Mouse (Mus musculus): ENCODE measurements around the gene Pola2. TPM values are rescaled to one million over a fixed set of nuclear protein-coding genes. Genes with fewer than 3 reads are reported as not detected.

Gene Pola2
- total and polyA plus RNA-seq, 3 experiments: 77.3 to 126 (median 99.4) TPM

GRCm38 (mm10) chr19:5956685-5957084, 7.3 kb downstream of the Pola2 start:
- Histone ChIP-seq H3K79me2 (ENCODE audit: control insufficient read depth, insufficient read depth, low read length, poor library complexity) (peaks cover 8% of the 10 kb centered on the region), H3K27ac (ENCODE audit: control insufficient read depth, low read depth, low read length) (no peak overlapping the region), H3K27me3 (ENCODE audit: control insufficient read depth in 1 of 2, insufficient read depth in 2 of 2, low read length in 2 of 2) (no peaks in the 10 kb centered on the region), H3K4me1 (ENCODE audit: control insufficient read depth in 1 of 2, insufficient read depth in 2 of 2, low read length in 2 of 2) (no peaks in the 10 kb centered on the region), H3K9me3 (replicated peaks; ENCODE audit: insufficient read depth, low read length) (no peaks in the 10 kb centered on the region), H3K9ac (ENCODE audit: control insufficient read depth, low read depth, low read length, poor library complexity, severe bottlenecking) (no peak overlapping the region), H3K4me3 (ENCODE audit: control insufficient read depth in 1 of 2, insufficient read depth in 1 of 2, low read depth in 2 of 2, low read length in 2 of 2) (no peak overlapping the region), H3K36me3 (ENCODE audit: control insufficient read depth in 1 of 2, insufficient read depth in 2 of 2, low read length in 2 of 2) (peaks cover 0 to 15% of the 10 kb centered on the region in 2 experiments; a peak in 2 of 4 replicates)
- no peak for TF ChIP-seq NELFE (IDR thresholded peaks at IDR 0.05; ENCODE audit: low read depth, low read length)
- TF ChIP-seq ELF1 (IDR thresholded peaks at IDR 0.05; ENCODE audit: low read depth, low read length): no peak
- TF ChIP-seq ZKSCAN1 (IDR thresholded peaks at IDR 0.05; ENCODE audit: low read depth, low read length): no peak
- peak; percentile 60 for TF ChIP-seq ZC3H11A (IDR thresholded peaks at IDR 0.05; ENCODE audit: low read depth, low read length)
- TF ChIP-seq ETS1 (IDR thresholded peaks at IDR 0.05; ENCODE audit: low read depth, low read length): no peak
- no peak for TF ChIP-seq HCFC1 (IDR thresholded peaks at IDR 0.05; ENCODE audit: low read depth, low read length)
- no peak for TF ChIP-seq JUND (IDR thresholded peaks at IDR 0.05; ENCODE audit: low read depth, low read length)
- peak; percentile 73 for TF ChIP-seq RAD21 (IDR thresholded peaks at IDR 0.05; ENCODE audit: low read depth, low read length)
- TF ChIP-seq USF1 (IDR thresholded peaks at IDR 0.05; ENCODE audit: low read depth, low read length): no peak
- no peak for TF ChIP-seq MEF2A (IDR thresholded peaks at IDR 0.05; ENCODE audit: extremely low read depth, insufficient replicate concordance, low read depth, low read length, poor library complexity, severe bottlenecking)
- peak; percentile 75 for TF ChIP-seq SMC3 (IDR thresholded peaks at IDR 0.05; ENCODE audit: low read depth, low read length)
- peak; percentile 64 to 89 (median 88) for TF ChIP-seq CTCF (IDR thresholded peaks at IDR 0.05 in 2 of 3, conservative IDR thresholded peaks at IDR 0.05 in 1 of 3; ENCODE audit: control insufficient read depth in 1 of 3, insufficient read depth in 1 of 3, low read depth in 2 of 3, low read length in 3 of 3, poor library complexity in 1 of 3, severe bottlenecking in 1 of 3)
- no peak for TF ChIP-seq E2F4 (IDR thresholded peaks at IDR 0.05; ENCODE audit: borderline replicate concordance, low read depth, low read length)
- DNase-seq (ENCODE audit: low read depth, low spot score): peak; percentile 84

GRCm38 (mm10) chr19:5955704-5956670, 8.0 kb downstream of the Pola2 start:
- no peak overlapping the region for H3K9ac ChIP-seq (ENCODE audit: control insufficient read depth, low read depth, low read length, poor library complexity, severe bottlenecking)
- no peak overlapping the region for H3K4me3 ChIP-seq (ENCODE audit: control insufficient read depth in 1 of 2, insufficient read depth in 1 of 2, low read depth in 2 of 2, low read length in 2 of 2)
- H3K36me3 ChIP-seq (ENCODE audit: control insufficient read depth in 1 of 2, insufficient read depth in 2 of 2, low read length in 2 of 2): peaks cover 0 to 15% of the 10 kb centered on the region in 2 experiments; a peak in 2 of 4 replicates
- no peak for DNase-seq (ENCODE audit: low read depth, low spot score)
- TF ChIP-seq HCFC1 (IDR thresholded peaks at IDR 0.05; ENCODE audit: low read depth, low read length): no peak
- no peak for TF ChIP-seq CHD1 (IDR thresholded peaks at IDR 0.05; ENCODE audit: low read depth, low read length)
- no peak for TF ChIP-seq TBP (IDR thresholded peaks at IDR 0.05; ENCODE audit: low read depth, low read length)
- no peak for TF ChIP-seq SMC3 (IDR thresholded peaks at IDR 0.05; ENCODE audit: low read depth, low read length)
- TF ChIP-seq MYC (IDR thresholded peaks at IDR 0.05; ENCODE audit: low read depth, low read length): no peak
- no peak for TF ChIP-seq POLR2A (IDR thresholded peaks at IDR 0.05; ENCODE audit: control insufficient read depth in 1 of 2, insufficient read depth in 1 of 2, low read depth in 1 of 2, low read length in 2 of 2, poor library complexity in 1 of 2)
- no peak for TF ChIP-seq GABPA (IDR thresholded peaks at IDR 0.05; ENCODE audit: low read depth, low read length)
- TF ChIP-seq CTCF (IDR thresholded peaks at IDR 0.05 in 2 of 3, conservative IDR thresholded peaks at IDR 0.05 in 1 of 3; ENCODE audit: control insufficient read depth in 1 of 3, insufficient read depth in 1 of 3, low read depth in 2 of 3, low read length in 3 of 3, poor library complexity in 1 of 3, severe bottlenecking in 1 of 3): no peak
- no peak for TF ChIP-seq MXI1 (IDR thresholded peaks at IDR 0.05; ENCODE audit: low read depth, low read length)
- no peak for TF ChIP-seq TCF12 (IDR thresholded peaks at IDR 0.05; ENCODE audit: low read depth, low read length)
- TF ChIP-seq E2F4 (IDR thresholded peaks at IDR 0.05; ENCODE audit: borderline replicate concordance, low read depth, low read length): no peak
- no peak for TF ChIP-seq CHD2 (IDR thresholded peaks at IDR 0.05; ENCODE audit: low read length)
- no peak for TF ChIP-seq GATA1 (IDR thresholded peaks at IDR 0.05; ENCODE audit: low read depth, low read length)
- TF ChIP-seq MYB (IDR thresholded peaks at IDR 0.05; ENCODE audit: low read depth, low read length): no peak
- peaks cover 2% of the 10 kb centered on the region for H3K79me2 ChIP-seq (ENCODE audit: control insufficient read depth, insufficient read depth, low read length, poor library complexity)
- H3K4me1 ChIP-seq (ENCODE audit: control insufficient read depth in 1 of 2, insufficient read depth in 2 of 2, low read length in 2 of 2): no peaks in the 10 kb centered on the region
- H3K27ac ChIP-seq (ENCODE audit: control insufficient read depth, low read depth, low read length): no peak overlapping the region
- H3K9me3 ChIP-seq (replicated peaks; ENCODE audit: insufficient read depth, low read length): no peaks in the 10 kb centered on the region
- H3K27me3 ChIP-seq (ENCODE audit: control insufficient read depth in 1 of 2, insufficient read depth in 2 of 2, low read length in 2 of 2): no peaks in the 10 kb centered on the region
